Mouse (Mus musculus) activated CD4-positive, CD25-positive, alpha-beta regulatory T cell, adult 9 weeks (primary cell): ENCODE data around the gene Esrra. TPM values are rescaled to one million over a fixed set of nuclear protein-coding genes. Genes with fewer than 3 reads are reported as not detected.

Source experiments
- polyA plus RNA-seq: library from polyadenylated mRNA; unstranded; fragments of 100-300 nt; shearing (Covaris generic); gene quantifications from one replicate; pipeline ENCODE4 v1.2.1, GENCODE M21; 2017

Gene Esrra
- polyA plus RNA-seq, result 7.9 TPM

GRCm38 (mm10) chr19:6921647-6922567 is at the start of gene Esrra:
Esrra (minus strand) TSS chr19:6921813.

GRCm38 (mm10) chr19:6942249-6942691 is 20.7 kb upstream of the Esrra start, which contains the start of gene Gpr137:
Gpr137 (minus strand) TSS chr19:6942480.

GRCm38 (mm10) chr19:6941372-6942248 is 20.0 kb upstream of the Esrra start, which contains the start of gene Bad:
Bad (plus strand) TSS chr19:6941861.

DNA sequence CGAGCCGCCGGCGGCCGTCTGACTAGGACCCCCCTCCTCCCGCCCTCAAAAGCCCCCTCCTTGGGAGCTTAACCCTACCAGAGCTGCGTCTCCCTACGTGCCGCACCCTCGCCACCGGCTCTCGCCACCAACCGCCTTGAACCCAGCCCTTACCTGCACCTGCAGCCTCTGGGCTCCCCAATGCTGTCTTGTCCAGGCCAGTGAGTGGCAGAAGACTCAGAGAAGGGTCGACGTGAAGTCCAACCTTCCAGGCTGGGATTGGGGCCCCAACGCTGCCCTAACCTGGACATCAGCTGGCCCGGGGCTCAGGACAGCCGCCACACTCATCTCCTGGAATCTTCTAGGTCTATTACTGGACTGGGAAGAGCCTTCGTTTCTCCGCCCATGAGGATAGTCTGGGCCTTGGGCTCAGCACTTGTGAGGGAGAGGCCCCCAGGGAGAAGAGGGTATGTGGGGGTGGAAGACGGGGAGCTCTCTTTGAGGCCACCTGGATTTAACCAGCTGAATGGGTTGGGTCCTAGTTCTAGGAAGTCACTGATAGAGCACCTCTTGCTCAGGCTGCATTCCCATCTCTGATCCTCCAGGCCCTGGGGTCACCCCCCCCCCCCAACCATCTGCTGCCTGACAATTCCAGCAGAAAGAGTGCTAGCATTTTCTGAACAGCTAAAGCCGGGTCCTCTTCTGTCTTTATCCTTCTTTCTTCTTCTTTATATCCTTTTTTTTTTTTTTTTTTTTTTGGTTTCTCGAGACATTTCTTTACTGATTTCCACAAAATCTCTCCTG is 12.8 kb upstream of the Esrra start, which contains the start of gene Kcnk4:
Gene Kcnk4, minus strand, starts transcription at position 321 of the 783 bp plus-strand sequence.

DNA sequence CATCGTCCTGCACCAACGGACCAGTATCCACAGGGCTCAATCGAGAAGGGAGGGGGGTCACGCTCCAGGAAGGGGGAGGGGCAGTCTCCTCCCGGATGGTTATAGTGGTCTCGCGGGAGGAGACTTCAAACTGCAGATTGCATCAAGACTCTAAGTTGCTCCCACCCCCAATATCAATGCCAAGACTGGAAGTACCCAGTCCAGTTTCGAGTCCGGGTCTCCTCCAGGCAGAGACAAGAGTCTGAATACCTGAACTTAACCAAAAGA is 3.6 kb upstream of the Esrra start, which contains the start of gene Catsperz:
Gene Catsperz, minus strand, starts transcription at position 74 of the 267 bp plus-strand sequence.

DNA sequence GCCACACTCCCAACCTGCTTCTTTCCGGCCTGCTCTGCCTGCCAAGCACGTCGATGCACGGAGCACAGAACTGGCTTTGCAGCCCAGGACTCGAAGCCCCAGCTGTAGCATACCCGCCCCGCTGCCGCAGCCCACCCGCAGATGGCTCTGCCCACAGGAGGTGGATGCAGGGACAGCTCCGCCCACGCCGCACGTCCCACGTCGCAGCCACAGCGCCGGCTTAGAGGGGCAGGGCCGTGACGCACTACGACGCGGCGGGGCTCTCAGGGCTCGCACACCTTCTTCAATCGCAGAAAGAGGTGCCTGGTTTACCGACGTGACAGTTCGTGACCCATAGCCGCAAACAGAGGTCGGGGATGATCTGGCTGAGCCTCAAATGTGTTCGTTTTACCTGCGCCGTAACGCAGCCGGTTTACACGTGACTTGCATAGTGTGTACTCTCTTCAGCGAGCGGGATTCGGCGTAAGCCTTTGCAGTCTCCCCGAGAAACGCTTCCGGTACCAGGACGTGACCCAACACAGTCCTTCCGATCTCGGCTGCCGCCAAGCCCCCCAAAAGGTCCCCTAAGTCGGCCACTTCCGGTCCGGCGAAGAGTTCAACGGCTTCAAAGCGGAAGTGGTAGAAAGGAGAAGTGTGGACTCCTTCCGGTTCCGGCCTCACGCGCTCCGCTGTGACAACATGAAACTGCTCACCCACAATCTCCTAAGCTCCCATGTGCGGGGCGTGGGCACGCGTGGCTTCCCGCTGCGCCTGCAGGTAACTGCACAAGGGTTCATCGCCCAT is 11.9 kb downstream of the Esrra start, which contains the start of the genes Trmt112 and Prdx5:
Gene Trmt112, plus strand, starts transcription at position 192 of the 783 bp plus-strand sequence.
Gene Prdx5, minus strand, starts transcription at position 600 of the 783 bp plus-strand sequence.

Other genes with a start within 250 kb of the Esrra start
- 46.0 TPM for gene Rps6ka4, start 81.2 kb downstream of the Esrra start, polyA plus RNA-seq
- 64.6 TPM for gene Ccdc88b, start 63.6 kb downstream of the Esrra start, polyA plus RNA-seq
- gene Trmt112, start 12.1 kb downstream of the Esrra start, polyA plus RNA-seq, result 174 TPM
- gene Prdx5, start 11.7 kb downstream of the Esrra start, polyA plus RNA-seq, result 252 TPM
- gene Catsperz, start 3.6 kb upstream of the Esrra start, polyA plus RNA-seq, result not detected
- gene Kcnk4, start 12.7 kb upstream of the Esrra start, polyA plus RNA-seq, result not detected
- gene Bad, start 20.0 kb upstream of the Esrra start, polyA plus RNA-seq, result 43.0 TPM
- 19.9 TPM for gene Gpr137, start 20.7 kb upstream of the Esrra start, polyA plus RNA-seq
- gene Ppp1r14b, start 53.2 kb upstream of the Esrra start, polyA plus RNA-seq, result 30.5 TPM
- 14.8 TPM for gene Plcb3, start 54.7 kb upstream of the Esrra start, polyA plus RNA-seq
- gene Fkbp2, start 58.7 kb upstream of the Esrra start, polyA plus RNA-seq, result 57.8 TPM
- gene Vegfb, start 65.8 kb upstream of the Esrra start, polyA plus RNA-seq, result 1.9 TPM
- 44.5 TPM for gene Dnajc4, start 70.8 kb upstream of the Esrra start, polyA plus RNA-seq
- gene Nudt22, start 74.3 kb upstream of the Esrra start, polyA plus RNA-seq, result 32.2 TPM
- gene Trpt1, start 74.3 kb upstream of the Esrra start, polyA plus RNA-seq, result 5.9 TPM
- 435 TPM for gene Fermt3, start 97.7 kb upstream of the Esrra start, polyA plus RNA-seq
- gene Stip1, start 118.2 kb upstream of the Esrra start, polyA plus RNA-seq, result 257 TPM
- gene Macrod1, start 135.0 kb upstream of the Esrra start, polyA plus RNA-seq, result 1.7 TPM
- gene Flrt1, start 183.9 kb upstream of the Esrra start, polyA plus RNA-seq, result 0.09 TPM